Mouse (Mus musculus) kidney, embryonic 14.5 days (tissue): ENCODE measurements around the gene Oxct1. TPM values are rescaled to one million over a fixed set of nuclear protein-coding genes. Genes with fewer than 3 reads are reported as not detected.

ENCODE experiments used
- ATAC-seq: fragments of 200-750 bp; cut with Nextera tagmentation; 2 replicates; pipeline ENCODE4 v1.8.0; 2017; ENCODE audit warnings: moderate number of reproducible peaks, mild to moderate bottlenecking, moderate TSS enrichment, moderate library complexity; ENCODE audit not compliant: low FRiP score, low TSS enrichment
- H3K27ac ChIP-seq: fragments of 300-500 bp; sonication (generic); 2 replicates; pipeline ENCODE4 v1.5.1; 2014; ENCODE audit warnings: low read depth, mild to moderate bottlenecking, low read length, moderate library complexity, mixed read lengths
- H3K27me3 ChIP-seq: fragments of 300-500 bp; sonication (generic); 2 replicates; pipeline ENCODE4 v1.6.1; 2014; ENCODE audit warnings: mild to moderate bottlenecking, low read length; ENCODE audit not compliant: control insufficient read depth, insufficient read depth
- H3K36me3 ChIP-seq: fragments of 300-500 bp; sonication (generic); 2 replicates; pipeline ENCODE4 v1.6.1; 2014; ENCODE audit warnings: low read length, mixed read lengths; ENCODE audit not compliant: control insufficient read depth, insufficient read depth
- H3K4me1 ChIP-seq: fragments of 300-500 bp; sonication (generic); 2 replicates; pipeline ENCODE4 v1.6.1; 2014; ENCODE audit warnings: low read length, mixed read lengths; ENCODE audit not compliant: control insufficient read depth, insufficient read depth
- H3K4me2 ChIP-seq: fragments of 300-500 bp; sonication (generic); replicated peaks from 2 replicates; pipeline ENCODE4 v1.6.1; 2014; ENCODE audit warnings: low read depth, mild to moderate bottlenecking, low read length
- H3K4me3 ChIP-seq: fragments of 300-500 bp; sonication (generic); 2 replicates; pipeline ENCODE4 v1.5.1; 2014; ENCODE audit warnings: mild to moderate bottlenecking, low read length
- H3K9ac ChIP-seq: fragments of 300-500 bp; sonication (generic); 2 replicates; pipeline ENCODE4 v1.6.1; 2014; ENCODE audit warnings: low read depth, mild to moderate bottlenecking, low read length, moderate library complexity
- H3K9me3 ChIP-seq: fragments of 300-500 bp; sonication (generic); 2 replicates; pipeline ENCODE4 v1.6.1; 2016; ENCODE audit warnings: low read length; ENCODE audit not compliant: control insufficient read depth
- WGBS: fragments of 180-500 bp; shearing (Covaris S2); extraction: QIAGEN DNeasy Blood & Tissue Kit; methylation state at CpG from one replicate; pipeline ENCODE4 v1.1.7; 2014; 5-methylcytosine and 5-hydroxymethylcytosine counted together
- polyA plus RNA-seq: library from polyadenylated mRNA; unstranded; fragments of >200 nt; fragmentation: Nextera tagmentation; extraction: Ambion mirVana; gene quantifications from 2 replicates; pipeline ENCODE4 v1.2.1, GENCODE M21; 2014

Oxct1 gene
- polyA plus RNA-seq, 1 experiment from 2014 or later = 254 TPM

DNA sequence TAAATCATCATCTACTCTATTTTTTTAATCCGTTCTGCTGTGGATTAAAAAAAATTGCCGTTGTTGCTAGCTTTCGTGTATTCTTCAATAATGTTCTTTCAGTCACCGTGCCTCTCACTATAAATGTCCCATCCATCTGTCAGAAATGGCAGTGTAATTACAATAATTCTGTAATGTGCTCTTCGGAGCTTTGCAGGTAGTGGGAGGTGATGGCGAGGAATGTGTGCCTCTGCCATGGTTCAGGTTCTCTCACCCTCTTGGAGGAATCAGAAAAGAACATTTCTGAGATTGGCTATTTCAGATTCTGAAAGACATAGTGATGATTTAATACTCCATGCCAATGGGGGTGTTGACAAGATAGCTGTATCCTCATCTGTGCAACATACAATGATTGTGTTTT is 93.8 kb downstream of the Oxct1 start:
- ATAC-seq = no peak

DNA sequence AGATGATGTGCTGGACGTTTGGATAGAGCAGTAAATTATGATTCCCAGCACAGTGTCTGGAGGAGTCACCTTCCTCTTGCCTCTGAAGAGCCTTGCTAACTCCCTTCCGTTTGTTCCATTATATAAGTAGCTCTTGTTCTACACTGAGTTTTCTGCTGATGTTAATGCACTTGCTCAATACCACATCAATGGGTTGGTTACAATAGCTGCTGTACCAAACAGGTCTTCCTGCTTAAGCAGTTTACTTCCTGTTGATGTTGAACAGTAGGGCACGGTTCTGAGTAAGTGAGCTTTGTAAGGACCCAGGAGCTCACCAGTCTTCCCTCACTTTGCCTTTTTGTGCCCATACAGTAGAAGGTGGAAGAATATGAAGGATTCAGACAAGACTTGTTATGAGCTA is 98.5 kb downstream of the Oxct1 start:
- WGBS = 42% methylated on average over 3 of the region's 3 CpGs

More for the DNA sequence above, 93.8 kb downstream of the Oxct1 start:
- Histone ChIP-seq H3K9me3 (no peaks in the 10 kb centered on the region), H3K4me1 (no peaks in the 10 kb centered on the region), H3K4me3 (no peak overlapping the region), H3K27me3 (no peaks in the 10 kb centered on the region), H3K36me3 (no peaks in the 10 kb centered on the region), H3K4me2 (no peak overlapping the region), H3K9ac (no peak overlapping the region), H3K27ac (no peak overlapping the region)
- 90% methylated on average over 6 of the region's 6 CpGs for WGBS

DNA sequence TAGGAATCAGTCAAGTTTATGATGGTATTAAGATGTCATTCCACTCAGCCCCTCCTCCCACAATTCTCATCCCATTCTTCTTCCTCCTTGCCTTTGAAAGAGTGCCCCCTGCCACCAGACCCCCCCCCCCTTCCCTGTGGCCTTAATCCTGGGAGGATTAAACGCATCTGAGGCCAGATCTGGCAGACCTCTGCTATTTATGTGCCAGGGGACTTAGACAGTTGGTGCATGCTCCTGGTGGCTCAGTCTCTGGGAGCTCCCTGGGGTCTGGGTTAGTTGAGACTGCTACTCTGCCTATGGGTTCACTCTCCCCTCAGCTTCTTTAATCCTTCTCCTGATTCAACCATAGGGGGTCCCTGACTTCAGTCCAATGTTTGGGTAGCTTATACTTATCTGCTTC is 112.3 kb downstream of the Oxct1 start:
- Histone ChIP-seq H3K9ac (no peak overlapping the region), H3K9me3 (no peaks in the 10 kb centered on the region), H3K27ac (no peak overlapping the region), H3K36me3 (no peaks in the 10 kb centered on the region), H3K27me3 (no peaks in the 10 kb centered on the region), H3K4me1 (no peaks in the 10 kb centered on the region), H3K4me3 (no peak overlapping the region), H3K4me2 (no peak overlapping the region)
- 31% methylated on average over 1 of the region's 1 CpGs for WGBS
- ATAC-seq = no peak

More for the DNA sequence above, 98.5 kb downstream of the Oxct1 start:
- Histone ChIP-seq H3K4me3 (no peak overlapping the region), H3K4me2 (no peak overlapping the region), H3K27me3 (no peaks in the 10 kb centered on the region), H3K9ac (no peak overlapping the region), H3K9me3 (no peaks in the 10 kb centered on the region), H3K36me3 (peaks cover 6% of the 10 kb centered on the region; the same call in 1 of the 2 replicates), H3K27ac (no peak overlapping the region), H3K4me1 (no peaks in the 10 kb centered on the region)
- ATAC-seq = no peak

DNA sequence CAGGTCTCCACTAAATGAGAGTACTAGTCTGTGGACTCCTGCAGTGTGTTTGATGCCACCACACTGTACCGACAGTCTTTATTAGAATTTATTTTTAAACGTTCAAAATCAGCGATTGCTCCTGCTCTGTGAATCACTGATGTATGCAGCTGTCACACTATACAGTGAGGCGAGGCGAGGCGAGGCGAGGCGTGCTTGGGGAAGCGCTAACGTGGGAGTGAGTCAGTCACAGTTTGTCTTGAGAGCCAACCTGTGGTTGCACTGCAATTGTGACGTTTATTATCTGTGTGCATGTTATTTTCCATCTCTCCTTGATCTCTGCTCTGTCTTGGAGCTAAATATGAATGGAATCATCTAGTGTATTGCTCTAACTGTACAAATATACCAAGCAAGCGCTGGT is 113.3 kb downstream of the Oxct1 start:
- ATAC-seq = no peak
- Histone ChIP-seq H3K27ac (no peak overlapping the region), H3K27me3 (no peaks in the 10 kb centered on the region), H3K9me3 (no peaks in the 10 kb centered on the region), H3K4me3 (no peak overlapping the region), H3K36me3 (no peaks in the 10 kb centered on the region), H3K4me1 (no peaks in the 10 kb centered on the region), H3K4me2 (no peak overlapping the region), H3K9ac (no peak overlapping the region)
- 85% methylated on average over 12 of the region's 12 CpGs for WGBS

DNA sequence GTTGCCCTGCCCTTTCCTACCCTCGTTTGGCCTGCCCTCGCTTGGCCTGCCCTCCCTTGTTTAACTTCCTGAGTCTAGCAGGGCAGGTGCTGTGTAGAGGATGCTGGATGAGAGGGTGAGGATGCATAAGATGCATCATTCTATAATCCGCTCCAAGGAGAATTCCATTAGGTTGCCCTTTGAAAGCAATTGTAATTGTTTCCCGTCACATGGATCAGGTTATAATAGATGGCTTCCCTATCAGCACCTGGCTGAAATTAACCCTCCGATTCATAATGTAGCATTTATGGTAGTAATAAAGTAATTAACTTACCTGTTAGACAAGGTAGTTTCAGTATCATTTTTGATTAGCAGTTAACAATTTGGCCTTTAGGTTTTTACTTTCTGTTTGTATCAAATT is 119.2 kb downstream of the Oxct1 start:
- WGBS = 92% methylated on average over 5 of the region's 5 CpGs

DNA sequence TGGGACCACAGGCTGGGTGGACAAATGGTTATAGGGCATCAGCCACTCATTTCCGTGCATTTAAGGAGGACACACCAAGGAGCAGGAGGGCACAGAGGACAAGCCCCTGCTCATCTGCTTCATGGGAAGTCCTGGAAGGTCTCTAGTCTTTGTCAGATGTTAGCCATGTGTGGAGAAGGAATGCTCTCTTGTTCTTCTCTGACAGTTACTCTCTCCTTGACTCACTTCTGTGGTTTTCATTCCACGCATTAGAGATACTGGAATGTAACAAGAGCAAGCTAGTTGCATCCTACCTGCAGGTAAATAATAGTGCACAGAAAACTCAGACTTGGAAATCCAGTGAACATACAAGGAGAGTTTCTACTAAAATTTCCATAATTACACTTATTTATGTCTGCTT is 121.5 kb downstream of the Oxct1 start:
- Histone ChIP-seq H3K4me1 (no peaks in the 10 kb centered on the region), H3K4me2 (no peak overlapping the region), H3K9me3 (no peaks in the 10 kb centered on the region), H3K9ac (no peak overlapping the region), H3K27me3 (no peaks in the 10 kb centered on the region), H3K36me3 (peaks cover 4% of the 10 kb centered on the region), H3K4me3 (no peak overlapping the region), H3K27ac (no peak overlapping the region)
- no peak for ATAC-seq
- WGBS = 82% methylated on average over 2 of the region's 2 CpGs

More for the DNA sequence above, 119.2 kb downstream of the Oxct1 start:
- H3K27me3 ChIP-seq = no peaks in the 10 kb centered on the region
- no peak for ATAC-seq
- no peaks in the 10 kb centered on the region; the same call in none of the 2 replicates for H3K36me3 ChIP-seq
- H3K9ac ChIP-seq = no peak overlapping the region
- no peaks in the 10 kb centered on the region for H3K4me1 ChIP-seq
- H3K9me3 ChIP-seq = no peaks in the 10 kb centered on the region
- H3K4me3 ChIP-seq = no peak overlapping the region
- no peak overlapping the region for H3K4me2 ChIP-seq
- no peak overlapping the region for H3K27ac ChIP-seq

DNA sequence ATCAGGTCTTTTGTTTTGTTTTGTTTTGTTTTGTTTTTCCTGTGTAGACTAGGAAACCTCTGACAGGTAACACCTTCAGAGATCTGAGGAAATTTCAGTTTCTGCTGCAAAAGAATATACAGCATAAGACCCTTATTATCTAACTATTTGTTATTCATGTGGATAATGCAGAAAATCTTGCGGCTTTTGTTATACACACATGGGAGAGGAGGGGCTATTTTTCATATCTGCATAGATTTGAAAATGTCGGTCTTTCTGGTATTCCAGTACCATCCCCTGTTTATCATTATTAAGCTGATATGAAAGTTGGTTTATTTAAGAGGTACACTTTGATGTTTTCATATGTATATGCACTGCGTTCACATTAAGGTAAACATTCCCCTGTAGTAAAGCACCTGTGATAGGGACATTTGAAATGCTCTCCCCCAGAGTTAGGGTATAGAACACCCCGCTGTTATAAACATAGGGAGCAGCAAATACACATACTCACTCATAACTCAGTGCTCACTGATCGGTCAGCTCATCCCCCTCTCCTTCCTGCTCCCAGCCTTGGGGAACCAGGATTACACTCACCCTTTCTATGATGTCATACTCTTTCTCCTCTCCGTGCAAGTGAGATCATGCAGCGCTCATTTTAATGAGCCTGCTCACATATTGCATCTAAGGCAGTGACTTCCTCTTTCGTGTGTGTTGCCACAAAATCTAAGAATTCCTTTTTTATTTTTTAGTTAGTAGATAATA is 122.6 kb downstream of the Oxct1 start:
- Histone ChIP-seq H3K27ac (no peak overlapping the region), H3K4me1 (no peaks in the 10 kb centered on the region), H3K27me3 (no peaks in the 10 kb centered on the region), H3K9ac (no peak overlapping the region), H3K9me3 (no peaks in the 10 kb centered on the region), H3K36me3 (peaks cover 7% of the 10 kb centered on the region), H3K4me2 (no peak overlapping the region), H3K4me3 (no peak overlapping the region)
- ATAC-seq = no peak
- 91% methylated on average over 8 of the region's 8 CpGs for WGBS

DNA sequence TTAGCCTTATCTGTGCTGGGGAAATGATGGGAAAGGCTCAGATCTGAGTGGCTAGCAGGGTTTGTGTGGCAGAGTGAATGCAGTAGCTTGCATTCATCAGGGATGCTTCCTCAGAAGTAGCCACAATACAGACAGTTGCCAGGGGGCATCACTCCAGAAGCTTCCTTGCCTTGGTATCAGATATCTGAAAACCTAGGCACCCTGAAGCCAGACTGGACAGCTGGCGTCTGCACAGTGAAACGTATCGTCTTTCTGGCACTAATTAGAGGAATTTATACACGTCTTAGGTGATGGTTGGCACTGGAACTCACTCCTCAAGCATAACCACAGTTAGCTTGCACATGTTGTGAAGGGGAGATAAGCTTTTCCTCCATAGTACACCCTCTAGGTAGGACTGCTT is 128.5 kb downstream of the Oxct1 start:
- Histone ChIP-seq H3K27me3 (no peaks in the 10 kb centered on the region), H3K9ac (no peak overlapping the region), H3K4me3 (no peak overlapping the region), H3K36me3 (peaks cover 18% of the 10 kb centered on the region; the same call in 1 of the 2 replicates), H3K27ac (no peak overlapping the region), H3K4me1 (no peaks in the 10 kb centered on the region), H3K9me3 (no peaks in the 10 kb centered on the region), H3K4me2 (no peak overlapping the region)
- ATAC-seq = no peak
- 52% methylated on average over 4 of the region's 4 CpGs for WGBS

DNA sequence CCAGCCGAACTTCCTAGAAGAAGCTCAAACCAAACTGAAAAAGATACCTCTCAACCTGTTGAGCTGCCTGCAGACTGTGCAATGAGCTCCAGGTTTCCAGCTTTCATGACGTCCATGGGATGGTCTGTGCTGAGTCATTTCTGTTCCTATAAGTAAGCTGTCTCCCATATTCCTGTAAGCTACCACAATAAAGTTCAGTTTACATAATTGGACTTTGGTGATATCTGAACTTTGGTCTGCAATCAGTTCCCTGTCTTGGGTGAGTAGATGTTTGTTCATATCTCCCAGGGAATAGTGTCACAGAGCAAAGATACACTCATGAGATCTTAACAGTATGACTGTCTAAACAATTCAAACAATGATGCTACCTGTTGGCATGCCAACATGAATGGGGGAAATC is 141.8 kb downstream of the Oxct1 start:
- no peaks in the 10 kb centered on the region for H3K27me3 ChIP-seq
- no peaks in the 10 kb centered on the region for H3K36me3 ChIP-seq
- no peak overlapping the region for H3K4me2 ChIP-seq
- H3K27ac ChIP-seq = no peak overlapping the region
- no peaks in the 10 kb centered on the region for H3K4me1 ChIP-seq
- no peak overlapping the region for H3K4me3 ChIP-seq
- no peak for ATAC-seq
- no peaks in the 10 kb centered on the region; the same call in 1 of the 2 replicates for H3K9me3 ChIP-seq
- WGBS = 72% methylated on average over 2 of the region's 2 CpGs
- H3K9ac ChIP-seq = no peak overlapping the region
